Mouse (Mus musculus) layer of hippocampus, postnatal 10 days (tissue): ENCODE measurements at regions not wholly inside any gene's neighbourhood (a gene's known extent, or its start where the extent isn't known, plus 50 kb on each side); places are given as distances from the start of the nearest gene placed in this dataset.

Experiments
- DNase-seq, 2 experiments: peaks; one replicate each; pipeline ENCODE4 v3.0.0; 2021; ENCODE audit warnings: low spot score in 2 of 2

GRCm38 (mm10) chr4:153905511-153905910 is 51.5 kb upstream of the A430005L14Rik start:
- no peak for DNase-seq
